Mouse (Mus musculus): ENCODE measurements around the gene Slc24a3.

- TF ChIP-seq POLR2A (IDR thresholded peaks at IDR 0.05; ENCODE audit: extremely low read depth, insufficient read depth, low read length) (no peak), CTCF (IDR thresholded peaks at IDR 0.05; ENCODE audit: low read depth, low read length) (no peak)
Measured at GRCm38 (mm10) chr2:145353801-145354200, 186.2 kb downstream of the Slc24a3 start.

Data from liver, adult 2 months (tissue).